Mouse (Mus musculus): ENCODE measurements around the gene Heatr3. TPM values are rescaled to one million over a fixed set of nuclear protein-coding genes. Genes with fewer than 3 reads are reported as not detected.
A peak's percentile ranks its signal among the peaks of the same experiment; 100 is the strongest.

The Heatr3 gene
- polyA plus RNA-seq, 1 experiment from 2014 or later, result 46.3 TPM

DNA sequence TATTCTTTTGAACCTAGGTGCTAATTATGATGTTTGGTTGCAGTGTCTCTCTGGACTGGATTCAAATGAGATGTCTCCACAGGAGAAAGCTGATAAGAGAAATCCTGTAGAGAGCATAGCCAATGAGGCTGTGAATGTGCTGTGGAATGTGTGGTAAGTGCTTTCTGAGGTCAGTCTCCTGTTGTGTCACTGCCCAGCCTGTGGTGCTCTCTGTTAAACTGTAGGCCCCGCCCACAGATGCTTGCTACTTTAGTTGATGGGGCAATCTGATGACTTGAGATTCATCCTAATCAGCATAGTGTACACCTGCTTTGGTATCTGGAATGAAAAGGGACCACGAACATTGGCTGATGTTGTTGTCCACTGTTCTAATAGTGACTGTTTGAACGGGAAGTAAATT, 4.0 kb downstream of the Heatr3 start:
- peak; percentile 2 for DNase-seq (ENCODE audit: low spot score)
- no peak overlapping the region for H3K4me3 ChIP-seq
- 85% methylated on average over 3 of the region's 3 CpGs for WGBS
- H3K27ac ChIP-seq, result no peak overlapping the region
- H3K4me1 ChIP-seq, result peaks cover 7% of the 10 kb centered on the region
- H3K9me3 ChIP-seq, result no peaks in the 10 kb centered on the region
- peaks cover 53% of the 10 kb centered on the region for H3K36me3 ChIP-seq
- H3K27me3 ChIP-seq (ENCODE audit: insufficient read depth, poor library complexity, severe bottlenecking), result no peaks in the 10 kb centered on the region

DNA sequence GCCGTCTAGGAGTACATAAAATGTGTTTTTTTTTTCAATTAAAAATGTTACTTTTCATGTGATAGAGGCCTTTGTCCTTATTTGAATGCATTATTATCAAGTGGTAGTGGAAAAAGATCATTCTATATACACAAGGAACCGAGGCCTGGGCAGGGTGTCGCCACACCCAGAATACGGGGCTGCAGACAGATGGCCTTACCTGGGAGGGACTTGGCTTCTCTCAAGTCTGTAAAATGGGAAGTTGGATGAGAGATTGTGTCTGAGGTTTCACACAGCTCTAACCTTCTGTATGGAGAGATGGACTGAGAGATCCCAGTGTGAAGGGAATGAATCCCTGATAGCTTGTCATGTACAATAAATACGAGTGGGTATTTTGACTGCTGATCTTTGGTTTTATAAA, 6.4 kb downstream of the Heatr3 start:
- WGBS, result 84% methylated on average over 5 of the region's 5 CpGs
- DNase-seq (ENCODE audit: low spot score), result peak; percentile 30
- Histone ChIP-seq H3K36me3 (peaks cover 74% of the 10 kb centered on the region), H3K4me1 (0 out of 2 replicates have a peak, but pooled peaks cover 3% of the 10 kb centered on the region), H3K27ac (no peak overlapping the region), H3K4me3 (no peak overlapping the region), H3K9me3 (no peaks in the 10 kb centered on the region), H3K27me3 (ENCODE audit: insufficient read depth, poor library complexity, severe bottlenecking) (no peaks in the 10 kb centered on the region)

DNA sequence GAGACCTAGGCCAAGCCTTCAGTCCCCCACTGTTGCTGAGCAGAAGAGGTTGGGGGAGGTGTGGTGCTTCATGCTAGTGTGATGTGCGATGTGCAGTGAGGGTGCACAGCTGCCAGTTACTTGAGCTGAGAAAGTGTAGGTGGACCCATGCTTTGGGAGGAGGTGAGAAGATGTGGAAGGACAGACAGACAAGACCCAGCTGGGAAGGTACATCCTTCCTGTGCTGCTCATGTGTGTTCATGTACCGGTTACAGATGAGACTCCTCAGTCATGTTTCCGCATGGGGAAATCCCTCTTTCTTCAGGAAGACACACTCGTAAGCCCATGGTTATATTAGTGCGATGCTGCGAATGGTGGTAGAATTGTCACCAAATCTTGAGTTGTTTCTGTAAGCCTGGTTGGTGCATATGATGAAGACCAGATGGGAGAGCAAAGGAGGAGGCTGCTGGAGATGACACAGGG, 13.3 kb downstream of the Heatr3 start:
- Histone ChIP-seq H3K36me3 (peaks cover 75% of the 10 kb centered on the region), H3K4me3 (no peak overlapping the region), H3K9me3 (no peaks in the 10 kb centered on the region), H3K4me1 (no peaks in the 10 kb centered on the region), H3K27ac (no peak overlapping the region), H3K27me3 (ENCODE audit: insufficient read depth, poor library complexity, severe bottlenecking) (no peaks in the 10 kb centered on the region)
- 93% methylated on average over 6 of the region's 6 CpGs for WGBS
- no peak for DNase-seq (ENCODE audit: low spot score)

DNA sequence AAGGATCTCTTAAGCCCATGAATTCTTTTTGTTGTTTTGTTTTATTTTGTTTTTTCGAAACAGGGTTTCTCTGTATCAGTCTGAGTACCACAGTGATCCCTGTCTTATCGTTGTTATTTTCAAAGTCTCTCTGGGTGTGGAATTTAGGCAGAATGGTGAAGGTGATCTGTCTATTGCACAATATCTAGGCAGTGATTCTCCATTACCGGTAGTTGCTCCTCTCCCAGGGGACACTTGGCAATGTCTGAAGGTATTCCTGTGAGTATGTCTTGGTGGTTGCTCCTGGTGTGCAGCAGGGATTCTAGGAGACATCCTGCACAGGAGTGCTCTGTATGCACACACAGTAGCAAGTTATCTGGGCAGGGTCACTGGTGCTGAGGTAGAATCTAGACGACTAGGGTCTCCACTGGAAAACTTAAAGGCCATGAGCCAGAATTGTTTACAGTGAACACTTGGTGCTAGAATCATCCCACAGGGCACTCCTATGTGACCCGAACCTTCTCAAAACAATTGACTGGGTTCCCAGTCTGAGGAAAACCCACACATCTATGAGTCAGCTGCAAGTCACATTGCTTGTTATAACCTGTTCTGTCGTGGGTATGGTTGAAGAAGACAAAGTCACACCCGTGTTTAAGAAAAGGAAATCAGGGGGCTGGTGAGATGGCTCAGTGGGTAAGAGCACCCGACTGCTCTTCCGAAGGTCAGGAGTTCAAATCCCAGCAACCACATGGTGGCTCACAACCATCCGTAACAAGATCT, 22.8 kb downstream of the Heatr3 start:
- no peak for DNase-seq (ENCODE audit: low spot score)
- Histone ChIP-seq H3K36me3 (peaks cover 87% of the 10 kb centered on the region), H3K4me1 (no peaks in the 10 kb centered on the region), H3K4me3 (no peak overlapping the region), H3K27me3 (ENCODE audit: insufficient read depth, poor library complexity, severe bottlenecking) (no peaks in the 10 kb centered on the region), H3K27ac (no peak overlapping the region), H3K9me3 (no peaks in the 10 kb centered on the region)
- WGBS, result 90% methylated on average over 10 of the region's 10 CpGs

DNA sequence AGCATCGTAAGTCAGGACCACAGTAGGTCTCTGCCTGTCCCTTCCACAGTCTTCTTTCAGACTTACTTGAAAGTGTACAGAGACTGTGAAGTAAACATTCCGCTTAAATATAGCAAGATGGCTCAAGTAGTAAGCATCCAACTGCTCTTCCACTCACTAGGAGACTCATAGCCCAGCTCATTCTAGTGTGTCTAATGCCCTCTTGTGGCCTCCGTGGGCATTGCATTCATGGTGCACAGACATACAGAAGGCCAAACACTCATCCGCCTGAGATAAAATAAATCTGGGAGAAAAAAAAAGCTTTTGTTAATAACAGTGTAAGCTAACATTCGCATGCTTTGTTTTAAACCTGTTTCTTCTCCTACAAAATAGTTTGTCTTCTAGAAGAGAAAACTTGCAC, 23.8 kb downstream of the Heatr3 start:
- whole genome bisulfite sequencing, result 74% methylated on average over 5 of the region's 5 CpGs
- Histone ChIP-seq H3K4me1 (no peaks in the 10 kb centered on the region), H3K27ac (no peak overlapping the region), H3K27me3 (ENCODE audit: insufficient read depth, poor library complexity, severe bottlenecking) (no peaks in the 10 kb centered on the region), H3K4me3 (no peak overlapping the region), H3K9me3 (no peaks in the 10 kb centered on the region), H3K36me3 (peaks cover 86% of the 10 kb centered on the region)
- no peak for DNase-seq (ENCODE audit: low spot score)

DNA sequence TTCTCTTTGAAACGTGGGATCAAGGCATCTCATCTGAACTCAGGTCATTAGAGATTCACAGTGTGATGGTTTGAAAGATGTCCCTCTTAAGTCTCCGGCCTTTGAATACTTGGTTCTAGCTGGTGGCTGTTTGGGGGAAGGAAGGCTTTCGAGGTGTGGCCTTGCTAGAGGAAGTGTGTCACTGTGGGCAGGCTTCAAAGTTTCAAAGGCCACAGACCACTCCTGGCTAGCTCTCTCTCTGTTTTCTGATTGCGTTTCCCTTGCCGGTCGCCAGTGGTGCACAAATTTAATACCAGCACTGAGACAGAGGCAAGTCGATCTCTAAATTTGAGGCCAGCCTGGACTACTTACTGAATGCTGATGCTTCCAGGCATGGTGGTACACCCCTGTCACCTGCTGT, 37.6 kb downstream of the Heatr3 start:
- WGBS, result 86% methylated on average over 7 of the region's 7 CpGs
- no peaks in the 10 kb centered on the region for H3K27me3 ChIP-seq (ENCODE audit: insufficient read depth, poor library complexity, severe bottlenecking)
- H3K4me1 ChIP-seq, result no peaks in the 10 kb centered on the region
- no peaks in the 10 kb centered on the region for H3K9me3 ChIP-seq
- no peak for DNase-seq (ENCODE audit: low spot score)
- no peak overlapping the region for H3K4me3 ChIP-seq
- H3K36me3 ChIP-seq, result peaks cover 30% of the 10 kb centered on the region
- H3K27ac ChIP-seq, result no peak overlapping the region

DNA sequence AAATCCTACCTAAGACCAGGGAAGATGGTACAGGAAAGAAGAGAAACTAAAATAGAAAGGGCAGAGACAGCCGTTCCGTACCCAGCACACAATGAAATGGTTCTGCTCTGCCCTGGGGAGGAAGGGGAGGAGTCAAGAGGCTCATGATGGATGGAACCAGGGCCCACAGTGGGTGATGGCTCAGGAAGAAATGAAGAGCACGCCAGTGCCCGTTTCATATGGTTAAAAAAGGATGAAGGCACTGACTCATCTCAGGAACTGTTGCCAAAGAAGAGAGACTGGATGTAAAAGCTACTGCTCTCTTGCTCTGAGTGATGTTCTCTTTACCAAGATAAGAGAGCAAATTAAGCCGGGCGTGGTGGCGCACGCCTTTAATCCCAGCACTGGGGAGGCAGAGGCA, 39.6 kb downstream of the Heatr3 start:
- Histone ChIP-seq H3K27me3 (ENCODE audit: insufficient read depth, poor library complexity, severe bottlenecking) (no peaks in the 10 kb centered on the region), H3K4me1 (no peaks in the 10 kb centered on the region), H3K36me3 (peaks cover 15% of the 10 kb centered on the region), H3K9me3 (no peaks in the 10 kb centered on the region), H3K27ac (no peak overlapping the region), H3K4me3 (no peak overlapping the region)
- 91% methylated on average over 8 of the region's 8 CpGs for WGBS
- DNase-seq (ENCODE audit: low spot score), result no peak

DNA sequence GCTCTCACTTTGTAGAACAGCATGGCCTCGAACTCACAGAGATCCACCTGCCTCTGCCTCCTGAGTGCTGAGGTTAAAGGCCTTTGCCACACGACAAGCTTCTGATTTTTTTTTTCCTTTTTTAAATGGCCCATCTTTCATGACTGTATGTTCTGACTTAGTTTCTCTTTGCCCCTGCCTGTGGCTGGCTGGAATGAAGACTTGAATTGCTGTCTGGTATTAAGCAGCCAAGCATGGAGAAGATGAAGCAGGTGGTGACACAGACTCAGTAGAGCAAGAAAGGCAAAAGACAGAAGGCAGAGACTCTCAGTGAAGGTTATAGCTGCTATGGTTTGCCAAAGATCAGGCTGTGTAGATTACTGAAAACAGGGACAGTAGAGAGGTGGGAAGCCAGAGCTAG, 45.5 kb downstream of the Heatr3 start:
- Histone ChIP-seq H3K27me3 (ENCODE audit: insufficient read depth, poor library complexity, severe bottlenecking) (no peaks in the 10 kb centered on the region), H3K4me3 (no peak overlapping the region), H3K4me1 (no peaks in the 10 kb centered on the region), H3K36me3 (no peaks in the 10 kb centered on the region), H3K9me3 (no peaks in the 10 kb centered on the region), H3K27ac (no peak overlapping the region)
- 76% methylated on average over 2 of the region's 2 CpGs for WGBS
- DNase-seq (ENCODE audit: low spot score), result no peak

DNA sequence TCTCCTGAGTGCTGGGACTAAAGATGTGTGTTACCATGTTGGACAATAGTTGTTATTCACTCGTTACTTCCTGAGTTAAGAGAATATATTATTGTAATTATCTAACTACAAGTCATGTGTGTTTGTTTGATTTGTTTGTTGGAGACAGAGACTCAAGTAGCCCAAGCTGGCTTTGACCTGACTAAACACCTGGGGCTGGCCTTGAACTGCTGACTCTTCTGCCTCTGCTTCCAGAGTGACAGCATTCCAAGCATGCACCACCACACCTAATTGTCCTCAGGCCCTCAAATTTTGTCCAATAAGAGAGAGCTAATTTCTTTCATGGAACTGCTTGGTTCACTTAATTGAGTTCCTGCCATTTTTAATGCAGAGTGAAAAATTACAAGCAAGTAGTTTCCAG, 47.3 kb downstream of the Heatr3 start:
- no peaks in the 10 kb centered on the region for H3K27me3 ChIP-seq (ENCODE audit: insufficient read depth, poor library complexity, severe bottlenecking)
- DNase-seq (ENCODE audit: low spot score), result peak; percentile 52
- H3K36me3 ChIP-seq, result no peaks in the 10 kb centered on the region
- no peak overlapping the region for H3K27ac ChIP-seq
- no peak overlapping the region for H3K4me3 ChIP-seq
- WGBS, result 73% methylated on average over 1 of the region's 1 CpGs
- no peaks in the 10 kb centered on the region for H3K4me1 ChIP-seq
- no peaks in the 10 kb centered on the region for H3K9me3 ChIP-seq

DNA sequence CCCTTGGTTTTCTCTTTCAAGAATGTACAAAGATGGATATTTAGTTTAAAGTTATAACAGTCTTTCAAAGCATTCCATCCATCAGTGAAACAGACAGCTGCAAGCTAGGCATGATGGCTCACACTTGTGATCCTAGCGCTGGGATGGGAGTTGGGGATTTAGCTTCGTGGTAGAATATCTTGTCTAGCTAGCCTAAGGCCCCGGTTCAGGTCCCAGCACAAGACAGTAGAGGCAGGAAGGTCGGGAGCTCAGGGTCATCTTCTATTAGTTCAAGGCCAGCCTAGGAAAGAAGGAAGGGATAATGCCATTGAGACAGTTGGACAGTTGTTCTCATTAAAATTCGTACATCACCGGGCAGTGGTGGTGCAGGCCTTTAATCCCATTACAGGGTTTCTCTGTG, 48.1 kb downstream of the Heatr3 start:
- Histone ChIP-seq H3K27me3 (ENCODE audit: insufficient read depth, poor library complexity, severe bottlenecking) (no peaks in the 10 kb centered on the region), H3K4me3 (no peak overlapping the region), H3K9me3 (no peaks in the 10 kb centered on the region), H3K36me3 (no peaks in the 10 kb centered on the region), H3K27ac (no peak overlapping the region), H3K4me1 (no peaks in the 10 kb centered on the region)
- peak; percentile 51 for DNase-seq (ENCODE audit: low spot score)
- WGBS, result 83% methylated on average over 6 of the region's 6 CpGs

DNA sequence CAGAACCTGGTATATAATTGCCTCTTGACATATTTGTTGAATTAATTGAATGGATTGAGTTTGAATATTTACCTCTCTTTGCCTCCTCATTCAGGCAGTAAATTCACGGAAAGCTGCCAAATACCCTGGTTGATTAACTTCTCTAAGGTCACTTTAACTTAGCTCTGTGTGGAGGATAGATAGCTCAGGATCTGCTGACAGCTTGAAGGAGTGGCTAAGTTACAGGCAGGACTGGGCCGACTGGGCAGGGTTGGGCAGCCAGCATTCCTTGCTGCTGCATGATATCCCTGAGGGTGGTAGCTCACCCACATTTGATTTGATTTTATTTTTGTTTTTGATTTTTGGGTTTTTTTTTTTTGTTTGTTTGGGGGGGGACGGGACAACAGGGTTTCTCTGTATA, 59.7 kb downstream of the Heatr3 start:
- peak overlapping the region; percentile 10; the same call in 1 of the 2 replicates for H3K27ac ChIP-seq
- 32% methylated on average over 3 of the region's 3 CpGs for WGBS

DNA sequence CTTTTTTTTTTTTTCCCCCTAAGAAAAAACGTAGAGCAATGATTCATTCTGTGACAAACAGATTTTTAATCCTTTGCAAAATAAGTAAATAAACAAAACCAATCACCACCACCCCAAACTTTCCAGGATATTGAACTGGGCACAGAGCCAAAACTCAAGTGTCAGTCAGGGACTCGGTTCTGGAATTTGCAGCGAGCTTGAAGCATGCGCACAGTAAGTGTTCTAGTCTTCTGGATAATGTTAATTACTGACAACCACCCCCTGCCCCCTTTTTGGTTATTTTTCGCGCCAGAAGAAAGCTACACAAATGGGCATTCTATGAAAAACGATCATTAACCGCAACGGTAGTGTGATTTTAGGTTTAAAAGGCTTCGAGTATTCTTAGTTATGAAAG, 60.9 kb downstream of the Heatr3 start:
- H3K36me3 ChIP-seq, result no peaks in the 10 kb centered on the region
- DNase-seq (ENCODE audit: low spot score), result no peak
- WGBS, result under 1% methylated on average over 10 of the region's 10 CpGs

More for the DNA sequence above, 59.7 kb downstream of the Heatr3 start:
- DNase-seq (ENCODE audit: low spot score), result peak; percentile 78
- no peaks in the 10 kb centered on the region for H3K9me3 ChIP-seq
- H3K36me3 ChIP-seq, result no peaks in the 10 kb centered on the region
- peaks cover 28% of the 10 kb centered on the region for H3K4me1 ChIP-seq
- no peaks in the 10 kb centered on the region for H3K27me3 ChIP-seq (ENCODE audit: insufficient read depth, poor library complexity, severe bottlenecking)
- no peak overlapping the region for H3K4me3 ChIP-seq

DNA sequence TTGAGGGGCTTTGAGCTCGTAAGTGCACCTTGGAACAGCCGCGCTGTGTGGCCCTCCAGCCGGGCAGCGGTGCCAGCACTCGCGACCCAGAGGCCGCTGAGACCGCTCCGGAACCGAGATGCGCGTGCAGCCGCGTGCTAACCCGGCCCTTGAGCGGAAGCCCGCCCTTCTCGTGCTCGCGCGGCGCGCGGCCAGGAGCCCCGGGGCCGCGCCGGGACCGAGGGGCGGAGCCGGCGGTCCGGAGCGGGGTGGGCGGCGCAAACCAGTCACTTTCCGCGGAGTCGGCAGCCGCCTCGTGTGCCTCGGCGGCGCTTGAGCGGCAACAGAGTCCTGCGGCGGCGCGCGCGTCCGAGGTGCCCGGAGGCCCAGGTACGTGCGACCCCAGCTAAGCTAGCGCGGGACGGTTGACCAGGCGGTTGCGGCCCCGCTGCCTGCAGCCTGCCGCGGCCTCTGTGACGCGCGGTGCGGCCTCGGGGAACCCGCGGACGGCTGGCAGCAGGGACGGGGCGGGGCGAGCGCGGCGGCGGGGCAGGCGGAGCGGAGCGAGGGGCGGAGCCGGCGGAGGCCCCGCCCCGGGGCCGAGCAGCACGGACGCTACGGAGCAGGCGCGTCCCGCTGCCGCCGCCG, 61.4 kb downstream of the Heatr3 start, which contains the start of gene Tent4b:
Gene Tent4b (plus strand): TSS at position 269 of the 627 bp plus-strand sequence.
- 2% methylated on average over 86 of the region's 97 CpGs for WGBS

More for the DNA sequence above, 60.9 kb downstream of the Heatr3 start:
- Histone ChIP-seq H3K27me3 (ENCODE audit: insufficient read depth, poor library complexity, severe bottlenecking) (no peaks in the 10 kb centered on the region), H3K9me3 (no peaks in the 10 kb centered on the region), H3K4me1 (peaks cover 28% of the 10 kb centered on the region), H3K27ac (peak overlapping the region; percentile 98), H3K4me3 (peak overlapping the region; percentile 93)

More for the DNA sequence above, 61.4 kb downstream of the Heatr3 start, which contains the start of gene Tent4b:
- DNase-seq (ENCODE audit: low spot score), result peak; percentile 95
- H3K4me3 ChIP-seq, result peak within 1 kb of the TSS; percentile 93
- no peaks in the 10 kb centered on the region for H3K27me3 ChIP-seq (ENCODE audit: insufficient read depth, poor library complexity, severe bottlenecking)
- H3K27ac ChIP-seq, result peak within 1 kb of the TSS; percentile 98
- H3K36me3 ChIP-seq, result no peaks in the 10 kb centered on the region
- H3K9me3 ChIP-seq, result no peaks in the 10 kb centered on the region
- peaks cover 28% of the 10 kb centered on the region for H3K4me1 ChIP-seq

Measured in heart, embryonic 10.5 days (tissue).